Mouse (Mus musculus): ENCODE results near the gene Gm38392.

DNA sequence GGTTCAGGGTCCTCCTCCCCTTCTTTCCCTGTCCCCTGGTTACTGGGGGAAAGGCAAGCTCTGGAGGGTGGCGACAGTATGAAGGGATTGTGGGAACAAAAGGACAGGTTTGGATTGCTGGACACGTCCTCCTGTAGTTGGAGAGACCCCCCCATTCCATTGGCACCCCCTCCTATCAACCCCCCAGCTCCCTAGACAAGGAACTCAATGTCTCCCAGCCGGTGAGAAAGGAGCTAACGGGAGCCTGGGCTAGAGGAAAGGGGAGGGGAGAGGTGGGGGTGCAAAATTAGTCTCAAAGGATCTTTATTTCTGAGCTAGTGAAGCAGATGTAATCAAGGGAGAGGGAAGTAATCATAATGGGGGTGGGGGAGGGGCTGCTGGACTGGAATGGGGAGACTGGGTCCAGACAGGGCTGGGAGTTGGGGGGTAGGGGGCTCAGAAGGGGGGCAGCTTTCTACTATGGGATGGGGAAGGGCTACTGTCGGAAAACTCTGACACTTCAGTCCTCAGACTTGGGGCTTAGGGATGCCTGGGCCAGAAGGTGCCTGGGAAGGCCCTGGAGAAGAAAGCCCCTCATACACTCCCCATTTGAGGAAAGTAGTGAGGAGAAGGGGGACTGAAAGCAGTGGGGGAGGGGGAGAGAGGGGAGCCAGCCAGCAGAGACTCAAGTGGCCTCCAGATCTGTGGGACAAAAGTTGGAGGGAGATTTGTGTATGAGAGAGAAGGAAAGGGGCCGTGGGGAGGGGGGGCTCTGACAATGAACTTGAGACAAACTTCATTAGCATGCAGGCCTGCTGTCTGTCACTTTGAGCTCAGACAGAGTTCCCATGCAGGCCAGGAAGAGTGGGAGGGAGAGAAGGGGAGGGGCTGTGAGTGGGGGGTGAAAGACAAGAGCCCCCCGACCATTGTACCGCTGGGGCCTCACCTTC, 81.2 kb downstream of the Gm38392 start:
- no peak for TF ChIP-seq CTCF (IDR thresholded peaks at IDR 0.05; ENCODE audit: extremely low read depth, insufficient read length, insufficient replicate concordance, low read depth, low read length)
- TF ChIP-seq POLR2A (IDR thresholded peaks at IDR 0.05; ENCODE audit: low read depth, low read length): no peak
